Mouse (Mus musculus): ENCODE measurements around the gene Prkcb. TPM values are rescaled to one million over a fixed set of nuclear protein-coding genes. Genes with fewer than 3 reads are reported as not detected.

The Prkcb gene
- polyA plus RNA-seq, 1 experiment: 767 TPM

- Histone ChIP-seq H3K27ac (ENCODE audit: insufficient read depth, low read length) (no peak overlapping the region), H3K4me3 (ENCODE audit: insufficient read depth, low read length) (no peak overlapping the region), H3K4me1 (ENCODE audit: control insufficient read depth, insufficient read depth, low read length) (peaks cover 8% of the 10 kb centered on the region)
- TF ChIP-seq CTCF (IDR thresholded peaks at IDR 0.05; ENCODE audit: extremely low read depth, insufficient read depth, low read length): no peak
- no peak for TF ChIP-seq POLR2A (IDR thresholded peaks at IDR 0.05; ENCODE audit: extremely low read depth, insufficient read depth, low read length)
Measured at GRCm38 (mm10) chr7:122313690-122314477, 25.3 kb downstream of the Prkcb start.

DNA sequence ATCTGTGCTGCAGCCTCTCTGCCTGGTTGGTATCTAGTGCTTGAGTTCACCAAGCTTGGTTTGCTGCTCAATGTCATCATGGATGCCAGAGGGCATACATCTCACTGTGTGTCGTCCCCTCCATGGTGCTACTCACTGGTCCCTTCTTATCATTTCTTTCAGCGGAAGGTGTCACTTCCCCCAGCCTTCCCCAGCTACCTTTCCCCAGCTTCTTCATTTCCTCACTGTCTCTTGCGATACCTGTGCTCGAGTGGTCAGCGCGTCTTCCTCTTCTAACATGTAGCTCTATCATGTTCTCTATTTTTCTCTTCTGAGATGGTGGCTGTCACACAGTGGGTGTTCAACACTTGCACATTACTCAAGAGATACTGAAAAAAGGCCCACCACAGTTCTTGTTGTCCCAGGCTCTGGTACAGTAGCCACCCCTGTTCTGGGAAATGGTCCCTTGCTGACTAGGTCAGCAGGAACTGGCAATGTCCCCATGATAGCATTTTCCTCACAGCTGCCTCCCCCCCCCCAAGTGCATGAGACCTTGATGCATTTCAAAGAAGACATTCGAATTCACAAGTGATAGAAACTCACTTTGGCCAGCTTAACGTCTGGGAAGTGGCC, 27.3 kb downstream of the Prkcb start:
- TF ChIP-seq POLR2A (IDR thresholded peaks at IDR 0.05; ENCODE audit: extremely low read depth, insufficient read depth, low read length): no peak
- TF ChIP-seq CTCF (IDR thresholded peaks at IDR 0.05; ENCODE audit: extremely low read depth, insufficient read depth, low read length): no peak
- Histone ChIP-seq H3K4me1 (ENCODE audit: control insufficient read depth, insufficient read depth, low read length) (peaks cover 6% of the 10 kb centered on the region), H3K27ac (ENCODE audit: insufficient read depth, low read length) (no peak overlapping the region), H3K4me3 (ENCODE audit: insufficient read depth, low read length) (no peak overlapping the region)

DNA sequence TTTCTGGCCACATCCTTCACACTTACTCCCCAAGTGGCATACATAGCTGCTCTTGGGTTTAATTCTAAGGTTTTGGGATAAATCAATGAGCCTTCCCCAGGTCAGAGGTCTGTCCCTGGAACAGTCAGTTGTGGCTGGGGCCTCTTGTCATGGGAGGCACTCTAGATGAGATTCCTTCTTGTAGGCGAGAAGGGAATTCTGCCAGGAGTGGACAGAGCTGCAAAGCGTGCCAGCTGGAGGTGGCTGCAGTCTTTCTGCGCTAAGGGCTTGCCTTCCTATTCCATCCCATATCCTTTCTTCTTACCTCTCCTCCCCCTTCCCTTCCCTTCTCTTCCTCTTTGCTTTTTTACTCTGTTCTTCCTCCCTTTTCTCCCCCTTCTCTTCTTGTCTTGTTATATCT, 28.1 kb downstream of the Prkcb start:
- H3K4me1 ChIP-seq (ENCODE audit: control insufficient read depth, insufficient read depth, low read length): peaks cover 6% of the 10 kb centered on the region
- H3K27ac ChIP-seq (ENCODE audit: insufficient read depth, low read length): no peak overlapping the region
- H3K4me3 ChIP-seq (ENCODE audit: insufficient read depth, low read length): no peak overlapping the region
- TF ChIP-seq CTCF (IDR thresholded peaks at IDR 0.05; ENCODE audit: extremely low read depth, insufficient read depth, low read length): no peak
- TF ChIP-seq POLR2A (IDR thresholded peaks at IDR 0.05; ENCODE audit: extremely low read depth, insufficient read depth, low read length): no peak

- Histone ChIP-seq H3K27ac (ENCODE audit: insufficient read depth, low read length) (no peak overlapping the region), H3K4me3 (ENCODE audit: insufficient read depth, low read length) (no peak overlapping the region), H3K4me1 (ENCODE audit: control insufficient read depth, insufficient read depth, low read length) (peaks cover 7% of the 10 kb centered on the region)
- TF ChIP-seq CTCF (IDR thresholded peaks at IDR 0.05; ENCODE audit: extremely low read depth, insufficient read depth, low read length) (no peak), POLR2A (IDR thresholded peaks at IDR 0.05; ENCODE audit: extremely low read depth, insufficient read depth, low read length) (no peak)
Measured at GRCm38 (mm10) chr7:122317485-122317884, 28.9 kb downstream of the Prkcb start.

- TF ChIP-seq POLR2A (IDR thresholded peaks at IDR 0.05; ENCODE audit: extremely low read depth, insufficient read depth, low read length): no peak
- TF ChIP-seq CTCF (IDR thresholded peaks at IDR 0.05; ENCODE audit: extremely low read depth, insufficient read depth, low read length): no peak
- no peak overlapping the region for H3K27ac ChIP-seq (ENCODE audit: insufficient read depth, low read length)
- H3K4me1 ChIP-seq (ENCODE audit: control insufficient read depth, insufficient read depth, low read length): peaks cover 7% of the 10 kb centered on the region
- H3K4me3 ChIP-seq (ENCODE audit: insufficient read depth, low read length): no peak overlapping the region
Measured at GRCm38 (mm10) chr7:122319566-122319965, 31.0 kb downstream of the Prkcb start.

DNA sequence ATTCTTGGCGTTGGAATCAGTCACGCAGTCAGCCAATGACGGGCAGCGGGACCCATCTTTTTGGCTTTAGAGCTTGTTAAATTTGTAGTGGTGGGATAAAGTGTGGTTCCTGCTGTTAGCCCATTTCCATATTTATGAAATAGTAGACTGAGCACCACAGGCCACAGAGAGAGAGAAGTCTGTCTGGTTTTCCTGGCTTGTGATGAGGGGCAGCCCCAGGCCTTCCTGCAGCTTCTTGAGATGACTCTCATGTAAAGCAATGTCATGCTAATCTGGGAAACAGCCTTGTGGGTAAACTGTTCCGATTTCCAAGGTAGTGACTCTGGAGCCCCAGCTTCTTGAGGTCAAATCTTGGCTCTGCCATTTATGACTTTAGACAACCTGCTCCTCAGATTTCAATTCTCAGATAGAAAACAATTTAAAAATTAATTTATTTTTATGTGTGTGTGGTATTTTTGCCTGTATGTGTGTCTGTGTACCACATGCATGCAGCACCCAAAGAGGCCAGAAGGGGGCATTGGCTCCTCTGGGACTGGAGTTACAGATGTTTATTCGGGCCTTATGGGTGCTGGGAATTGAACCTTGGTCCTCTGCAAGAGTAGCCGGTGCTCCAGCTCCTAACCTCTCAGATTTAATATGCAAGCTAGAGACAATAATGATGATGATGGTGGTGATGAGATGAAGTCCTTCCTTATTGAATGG, 32.4 kb downstream of the Prkcb start:
- no peak for TF ChIP-seq CTCF (IDR thresholded peaks at IDR 0.05; ENCODE audit: extremely low read depth, insufficient read depth, low read length)
- no peak for TF ChIP-seq POLR2A (IDR thresholded peaks at IDR 0.05; ENCODE audit: extremely low read depth, insufficient read depth, low read length)
- H3K4me1 ChIP-seq (ENCODE audit: control insufficient read depth, insufficient read depth, low read length): peaks cover 8% of the 10 kb centered on the region
- no peak overlapping the region for H3K4me3 ChIP-seq (ENCODE audit: insufficient read depth, low read length)
- H3K27ac ChIP-seq (ENCODE audit: insufficient read depth, low read length): no peak overlapping the region

GRCm38 (mm10) chr7:122322038-122322690, 33.6 kb downstream of the Prkcb start:
- no peak overlapping the region for H3K27ac ChIP-seq (ENCODE audit: insufficient read depth, low read length)
- H3K4me3 ChIP-seq (ENCODE audit: insufficient read depth, low read length): no peak overlapping the region
- peaks cover 3% of the 10 kb centered on the region for H3K4me1 ChIP-seq (ENCODE audit: control insufficient read depth, insufficient read depth, low read length)
- TF ChIP-seq POLR2A (IDR thresholded peaks at IDR 0.05; ENCODE audit: extremely low read depth, insufficient read depth, low read length): no peak
- TF ChIP-seq CTCF (IDR thresholded peaks at IDR 0.05; ENCODE audit: extremely low read depth, insufficient read depth, low read length): no peak

DNA sequence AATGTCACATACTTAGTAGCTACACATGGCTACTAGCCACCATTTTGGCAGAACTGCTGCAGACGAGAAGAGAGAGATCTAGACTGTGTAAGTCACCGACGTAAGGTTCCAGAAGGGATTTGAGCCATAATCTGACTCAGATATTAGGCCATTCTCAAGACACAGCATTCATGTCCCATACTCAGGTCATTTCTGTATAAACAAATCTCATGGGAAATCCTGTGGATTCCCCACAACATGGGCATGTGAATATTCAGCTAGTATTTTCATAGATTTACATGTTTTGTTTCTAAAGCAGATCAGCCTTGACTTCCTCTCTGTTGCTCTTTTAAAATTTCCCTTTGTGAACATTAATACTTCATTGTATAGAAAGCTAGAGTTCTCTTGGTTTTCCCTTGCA, 39.4 kb downstream of the Prkcb start:
- H3K4me1 ChIP-seq (ENCODE audit: control insufficient read depth, insufficient read depth, low read length): peaks cover 12% of the 10 kb centered on the region; the same call in 1 of the 2 replicates
- H3K4me3 ChIP-seq (ENCODE audit: insufficient read depth, low read length): no peak overlapping the region
- no peak overlapping the region for H3K27ac ChIP-seq (ENCODE audit: insufficient read depth, low read length)
- TF ChIP-seq CTCF (IDR thresholded peaks at IDR 0.05; ENCODE audit: extremely low read depth, insufficient read depth, low read length) (no peak), POLR2A (IDR thresholded peaks at IDR 0.05; ENCODE audit: extremely low read depth, insufficient read depth, low read length) (no peak)

DNA sequence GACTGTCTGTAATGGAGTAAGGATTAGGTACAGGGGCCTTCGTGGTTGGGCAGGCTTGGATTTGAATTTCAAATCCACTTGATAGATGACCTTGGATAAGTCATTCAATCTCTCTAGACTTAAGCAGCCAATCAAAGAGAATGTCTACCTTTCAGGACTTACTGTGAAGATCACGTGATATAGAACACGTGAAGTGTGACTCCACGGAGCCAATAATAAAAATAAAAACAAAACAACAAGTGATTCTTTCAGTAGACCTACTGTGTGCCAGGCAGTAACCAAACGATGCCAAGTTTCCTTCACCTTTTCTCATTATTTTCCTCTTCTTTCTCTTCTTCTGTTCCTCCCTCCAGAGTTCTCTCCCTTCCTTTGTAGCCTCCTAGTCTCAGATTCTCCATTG, 39.9 kb downstream of the Prkcb start:
- Histone ChIP-seq H3K4me1 (ENCODE audit: control insufficient read depth, insufficient read depth, low read length) (peaks cover 12% of the 10 kb centered on the region; the same call in 1 of the 2 replicates), H3K27ac (ENCODE audit: insufficient read depth, low read length) (no peak overlapping the region), H3K4me3 (ENCODE audit: insufficient read depth, low read length) (no peak overlapping the region)
- TF ChIP-seq CTCF (IDR thresholded peaks at IDR 0.05; ENCODE audit: extremely low read depth, insufficient read depth, low read length) (no peak), POLR2A (IDR thresholded peaks at IDR 0.05; ENCODE audit: extremely low read depth, insufficient read depth, low read length) (no peak)

All from cortical plate, adult 2 months (tissue).